Mouse (Mus musculus): ENCODE data around the gene Bicc1.

GRCm38 (mm10) chr10:71122480-71122879 lies 37.0 kb downstream of the Bicc1 start:
- TF ChIP-seq POLR2A (IDR thresholded peaks at IDR 0.05; ENCODE audit: control insufficient read depth, extremely low read depth, insufficient read depth, low read length, poor library complexity): no peak
- TF ChIP-seq CTCF (IDR thresholded peaks at IDR 0.05; ENCODE audit: borderline replicate concordance, control insufficient read depth, extremely low read depth, insufficient read depth, low read length, poor library complexity): no peak
